Mouse (Mus musculus): ENCODE data around the gene Dffa. TPM values are rescaled to one million over a fixed set of nuclear protein-coding genes. Genes with fewer than 3 reads are reported as not detected.
"Not testable (repeated sequence)": the region's sequence is repeated elsewhere in the genome, so short reads cannot be mapped to it uniquely, and the experiment has no call there.

Gene Dffa
- polyA plus RNA-seq, 1 experiment from 2014 or later: 25.0 TPM

DNA sequence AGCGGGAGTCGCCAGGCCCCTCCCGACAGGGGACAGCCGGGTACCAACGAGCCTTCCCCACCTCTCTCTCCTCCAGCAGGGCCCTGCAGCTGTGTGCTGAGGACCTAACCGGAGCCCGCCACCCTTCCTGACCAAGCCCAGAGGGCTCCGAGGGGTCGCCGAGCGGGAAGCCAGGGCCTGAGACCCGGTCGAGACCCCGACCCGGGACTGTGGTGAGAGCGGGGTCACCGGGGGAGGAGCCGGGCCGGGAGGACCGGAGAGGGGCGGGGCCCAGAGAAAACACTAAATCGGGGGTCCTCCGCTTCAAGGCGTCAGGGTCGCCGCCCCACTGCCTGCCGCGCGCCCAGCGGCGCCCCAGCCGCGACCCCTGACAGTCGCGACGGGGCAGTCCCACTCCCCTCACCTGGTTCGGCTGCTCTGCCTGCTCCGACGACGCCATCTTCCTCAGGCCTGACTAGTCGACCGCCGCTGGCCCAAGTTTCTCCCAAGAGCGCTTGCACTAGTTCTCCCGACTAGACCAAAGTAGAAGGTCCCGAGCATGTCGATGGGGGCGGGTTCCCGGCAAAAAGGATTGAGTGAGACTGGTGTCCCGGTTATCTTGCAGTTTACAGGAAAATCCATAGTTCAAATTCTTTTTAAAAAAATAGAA, 4.5 kb upstream of the Dffa start, which contains the start of gene Pex14:
Gene Pex14 (minus strand): TSS at position 508 of the 649 bp plus-strand sequence.
- WGBS: under 1% methylated on average over 43 of the region's 50 CpGs

GRCm38 (mm10) chr4:149100449-149100848, 3.5 kb upstream of the Dffa start:
- not testable (repeated sequence) for H3K4me2 ChIP-seq (replicated peaks); ATAC-seq (replicated peaks); H3K4me3 ChIP-seq; H3K9me3 ChIP-seq; H3K36me3 ChIP-seq; H3K9ac ChIP-seq (replicated peaks); H3K27me3 ChIP-seq; H3K27ac ChIP-seq (replicated peaks)
- WGBS: 85% methylated on average over 12 of the region's 12 CpGs
- H3K4me1 ChIP-seq: peaks cover 28% of the 10 kb centered on the region

More for the DNA sequence above, 4.5 kb upstream of the Dffa start, which contains the start of gene Pex14:
- Histone ChIP-seq H3K9me3 (no peaks in the 10 kb centered on the region), H3K27me3 (no peaks in the 10 kb centered on the region), H3K4me2 (replicated peaks) (peak within 1 kb of the TSS; percentile 91), H3K36me3 (no peaks in the 10 kb centered on the region), H3K9ac (replicated peaks) (peak within 1 kb of the TSS; percentile 75), H3K4me1 (peaks cover 22% of the 10 kb centered on the region), H3K4me3 (peak within 1 kb of the TSS; percentile 68), H3K27ac (replicated peaks) (no peak within 1 kb of the TSS)
- ATAC-seq (replicated peaks): peak; percentile 79

GRCm38 (mm10) chr4:149101456-149101855, 2.5 kb upstream of the Dffa start:
- no peak for ATAC-seq (replicated peaks)

DNA sequence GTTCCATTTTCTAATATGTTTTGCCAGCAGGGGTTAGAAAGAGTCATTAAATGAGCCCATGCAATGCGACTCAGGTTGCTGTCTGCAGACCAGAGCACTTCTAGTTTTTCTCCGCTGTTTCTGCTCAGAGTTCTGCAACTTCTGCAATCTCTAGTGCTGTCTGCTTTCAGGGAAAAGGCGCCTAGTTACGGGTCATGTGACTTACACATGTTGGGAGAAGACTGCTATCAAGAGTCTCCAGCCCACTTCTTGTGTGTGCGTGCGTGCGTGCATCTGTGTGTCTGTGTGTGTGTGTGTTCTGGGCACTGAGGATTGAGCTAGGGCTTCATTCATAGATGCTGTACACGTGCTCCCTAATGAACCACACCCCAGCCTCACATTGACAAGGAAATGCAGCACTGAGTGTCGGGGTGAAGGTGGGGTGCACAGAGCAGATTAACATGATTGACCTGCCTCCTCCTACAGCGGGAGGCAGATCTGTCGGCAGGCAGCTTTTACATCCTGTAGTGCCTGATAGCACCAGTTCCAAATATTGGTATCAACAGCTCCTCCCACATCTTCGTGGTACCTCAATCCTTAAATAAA, 16.1 kb downstream of the Dffa start:
- WGBS: 86% methylated on average over 12 of the region's 12 CpGs
- ATAC-seq (replicated peaks); H3K4me2 ChIP-seq (replicated peaks); H3K4me1 ChIP-seq; H3K9ac ChIP-seq (replicated peaks); H3K27ac ChIP-seq (replicated peaks); H3K4me3 ChIP-seq; H3K27me3 ChIP-seq; H3K9me3 ChIP-seq; H3K36me3 ChIP-seq: not testable (repeated sequence)

More at GRCm38 (mm10) chr4:149101456-149101855, 2.5 kb upstream of the Dffa start:
- Histone ChIP-seq H3K4me3 (no peak overlapping the region), H3K9ac (replicated peaks) (no peak overlapping the region), H3K27me3 (no peaks in the 10 kb centered on the region), H3K4me1 (peaks cover 28% of the 10 kb centered on the region), H3K4me2 (replicated peaks) (no peak overlapping the region), H3K27ac (replicated peaks) (no peak overlapping the region), H3K36me3 (peaks cover 4% of the 10 kb centered on the region; the same call in 1 of the 2 replicates), H3K9me3 (no peaks in the 10 kb centered on the region)
- WGBS: 88% methylated on average over 3 of the region's 3 CpGs

DNA sequence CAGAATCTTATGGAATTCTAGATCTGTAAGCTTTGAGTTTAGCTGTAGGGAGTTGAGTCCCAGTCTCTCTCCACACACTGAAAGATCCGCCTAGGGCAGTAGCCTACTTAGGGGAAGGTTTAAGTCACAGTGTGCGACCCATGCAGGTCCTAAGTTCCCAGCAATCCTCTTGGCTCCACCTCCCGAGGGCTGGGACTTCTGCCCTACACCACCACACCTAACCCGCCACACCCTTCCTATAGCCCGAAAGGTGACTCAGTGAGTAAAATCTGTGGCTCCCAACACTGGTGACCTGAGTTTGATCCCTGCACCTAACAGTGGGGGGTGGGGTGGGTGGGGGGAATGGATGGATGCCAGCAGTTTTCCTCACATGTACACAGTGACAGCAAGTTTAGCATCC, 19.5 kb downstream of the Dffa start:
- ATAC-seq (replicated peaks): no peak
- no peaks in the 10 kb centered on the region for H3K27me3 ChIP-seq
- no peak overlapping the region for H3K4me2 ChIP-seq (replicated peaks)
- no peak overlapping the region for H3K27ac ChIP-seq (replicated peaks)
- WGBS: 67% methylated on average over 5 of the region's 5 CpGs
- H3K9ac ChIP-seq (replicated peaks): no peak overlapping the region
- no peaks in the 10 kb centered on the region for H3K9me3 ChIP-seq
- peaks cover 4% of the 10 kb centered on the region; the same call in 1 of the 2 replicates for H3K36me3 ChIP-seq
- H3K4me1 ChIP-seq: no peaks in the 10 kb centered on the region
- H3K4me3 ChIP-seq: no peak overlapping the region

- Histone ChIP-seq H3K4me3 (no peak overlapping the region), H3K36me3 (peaks cover 12% of the 10 kb centered on the region; the same call in 1 of the 2 replicates), H3K27me3 (no peaks in the 10 kb centered on the region), H3K4me2 (replicated peaks) (no peak overlapping the region), H3K9ac (replicated peaks) (no peak overlapping the region), H3K27ac (replicated peaks) (no peak overlapping the region), H3K9me3 (no peaks in the 10 kb centered on the region), H3K4me1 (no peaks in the 10 kb centered on the region)
- ATAC-seq (replicated peaks): no peak
- 44% methylated on average over 11 of the region's 11 CpGs for WGBS
Measured at GRCm38 (mm10) chr4:149125341-149126114, 21.6 kb downstream of the Dffa start.

- no peaks in the 10 kb centered on the region for H3K27me3 ChIP-seq
- H3K27ac ChIP-seq (replicated peaks): no peak overlapping the region; the same call in 1 of the 2 replicates
- ATAC-seq (replicated peaks): no peak
- H3K9me3 ChIP-seq: no peaks in the 10 kb centered on the region
- no peak overlapping the region for H3K4me2 ChIP-seq (replicated peaks)
- no peak overlapping the region for H3K9ac ChIP-seq (replicated peaks)
- peaks cover 9% of the 10 kb centered on the region; the same call in 1 of the 2 replicates for H3K36me3 ChIP-seq
- WGBS: 87% methylated on average over 6 of the region's 6 CpGs
- no peaks in the 10 kb centered on the region for H3K4me1 ChIP-seq
- H3K4me3 ChIP-seq: no peak overlapping the region
Measured at GRCm38 (mm10) chr4:149126115-149126509, 22.2 kb downstream of the Dffa start.

DNA sequence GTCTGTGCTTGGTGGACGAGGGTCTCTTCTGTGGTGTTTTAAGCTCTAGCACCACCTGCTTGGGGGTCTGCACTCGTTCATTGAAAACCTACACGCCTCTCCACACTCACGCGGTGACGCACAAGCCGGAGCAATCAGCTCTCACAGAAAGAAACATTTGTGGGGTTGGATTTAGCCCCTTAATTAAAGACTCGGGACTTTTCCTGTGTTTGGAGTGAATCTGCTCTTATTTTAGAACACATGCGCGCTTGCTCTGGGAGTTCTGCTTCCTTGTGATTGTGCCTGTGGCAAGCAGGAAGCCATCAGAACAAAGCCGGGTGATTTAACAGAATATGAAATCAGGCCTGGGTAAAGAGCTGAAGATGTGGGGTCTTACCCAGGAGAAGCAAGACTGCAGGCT, 22.7 kb downstream of the Dffa start, which contains the start of gene Cort:
Gene Cort (minus strand): TSS at position 101 of the 400 bp plus-strand sequence.
- WGBS: 79% methylated on average over 11 of the region's 11 CpGs

GRCm38 (mm10) chr4:149128467-149128866, 24.5 kb downstream of the Dffa start:
- H3K4me1 ChIP-seq: no peaks in the 10 kb centered on the region
- H3K9me3 ChIP-seq: no peaks in the 10 kb centered on the region
- no peak for ATAC-seq (replicated peaks)
- no peak overlapping the region for H3K4me2 ChIP-seq (replicated peaks)
- no peak overlapping the region for H3K9ac ChIP-seq (replicated peaks)
- no peak overlapping the region for H3K27ac ChIP-seq (replicated peaks)
- WGBS: 88% methylated on average over 18 of the region's 18 CpGs
- H3K27me3 ChIP-seq: no peaks in the 10 kb centered on the region
- peaks cover 9% of the 10 kb centered on the region; the same call in 1 of the 2 replicates for H3K36me3 ChIP-seq
- no peak overlapping the region for H3K4me3 ChIP-seq

More for the DNA sequence above, 22.7 kb downstream of the Dffa start, which contains the start of gene Cort:
- Histone ChIP-seq H3K9ac (replicated peaks) (no peak within 1 kb of the TSS), H3K4me3 (no peak within 1 kb of the TSS), H3K4me1 (no peaks in the 10 kb centered on the region), H3K4me2 (replicated peaks) (no peak within 1 kb of the TSS), H3K27me3 (no peaks in the 10 kb centered on the region), H3K27ac (replicated peaks) (no peak within 1 kb of the TSS; the same call in 1 of the 2 replicates), H3K9me3 (no peaks in the 10 kb centered on the region), H3K36me3 (peaks cover 9% of the 10 kb centered on the region; the same call in 1 of the 2 replicates)
- ATAC-seq (replicated peaks): no peak

DNA sequence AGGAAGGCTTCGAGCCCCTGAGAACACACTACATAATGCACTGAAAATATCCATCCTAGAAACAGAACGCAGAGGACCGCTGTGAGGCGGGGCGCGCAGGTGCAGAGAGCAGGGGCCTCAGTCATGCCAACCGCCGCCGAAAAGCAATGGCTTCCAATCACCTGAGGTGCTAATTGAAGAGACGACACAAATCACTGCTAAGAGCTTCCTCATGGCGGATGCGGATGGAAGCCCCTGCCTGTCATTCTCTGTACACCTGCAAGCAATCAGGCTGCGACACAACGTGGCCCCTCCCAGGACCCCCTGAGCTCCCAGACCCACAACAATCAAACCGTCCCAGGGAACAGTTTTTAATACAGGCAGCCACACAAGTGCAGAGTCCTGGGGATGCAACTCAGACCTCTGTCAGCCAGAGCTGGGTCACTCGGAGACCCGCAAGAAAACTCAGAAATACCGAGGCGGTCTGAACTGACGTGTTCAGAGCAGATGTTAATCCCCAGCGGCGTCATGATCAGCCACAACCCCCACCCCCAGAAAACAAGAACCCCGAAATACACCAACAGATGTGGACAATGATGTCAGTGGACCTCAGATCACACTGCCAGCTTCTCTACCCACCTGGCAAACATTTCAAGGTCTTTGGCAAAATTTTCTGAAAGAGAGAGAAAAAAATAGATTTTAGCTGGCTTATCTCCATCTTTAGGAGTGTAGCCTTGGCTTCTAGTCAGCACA, 27.2 kb downstream of the Dffa start:
- no peak overlapping the region for H3K4me3 ChIP-seq
- H3K36me3 ChIP-seq: peaks cover 9% of the 10 kb centered on the region; the same call in 1 of the 2 replicates
- H3K4me2 ChIP-seq (replicated peaks): no peak overlapping the region
- peaks cover under 1% of the 10 kb centered on the region; the same call in 1 of the 2 replicates for H3K4me1 ChIP-seq
- H3K27me3 ChIP-seq: no peaks in the 10 kb centered on the region
- no peak overlapping the region for H3K27ac ChIP-seq (replicated peaks)
- H3K9ac ChIP-seq (replicated peaks): no peak overlapping the region
- H3K9me3 ChIP-seq: no peaks in the 10 kb centered on the region
- ATAC-seq (replicated peaks): no peak
- 90% methylated on average over 23 of the region's 23 CpGs for WGBS

- no peak overlapping the region for H3K9ac ChIP-seq (replicated peaks)
- ATAC-seq (replicated peaks): no peak
- H3K4me1 ChIP-seq: peaks cover 8% of the 10 kb centered on the region
- 94% methylated on average over 21 of the region's 21 CpGs for WGBS
- H3K27ac ChIP-seq (replicated peaks): no peak overlapping the region
- peaks cover 9% of the 10 kb centered on the region; the same call in 1 of the 2 replicates for H3K36me3 ChIP-seq
- no peak overlapping the region for H3K4me2 ChIP-seq (replicated peaks)
- H3K4me3 ChIP-seq: no peak overlapping the region
- H3K9me3 ChIP-seq: no peaks in the 10 kb centered on the region
- H3K27me3 ChIP-seq: no peaks in the 10 kb centered on the region
Measured at GRCm38 (mm10) chr4:149131789-149132565, 28.0 kb downstream of the Dffa start.

Data from forebrain, embryonic 15.5 days (tissue).